Mouse (Mus musculus) adrenal gland, postnatal 4 days (tissue): ENCODE measurements around the gene Gdpd3. TPM values are rescaled to one million over a fixed set of nuclear protein-coding genes. Genes with fewer than 3 reads are reported as not detected.
"Not testable (repeated sequence)": the region's sequence is repeated elsewhere in the genome, so short reads cannot be mapped to it uniquely, and the experiment has no call there.

Experiments
- DNase-seq, 2 experiments: peaks; one replicate each; pipeline ENCODE4 v3.0.0; 2021 to 2022; ENCODE audit warnings: low spot score in 2 of 2, mixed read lengths in 2 of 2
- long read RNA-seq, 2 experiments: library from polyadenylated mRNA; stranded (forward); transcript quantifications; one replicate each; pipeline ENCODE4 v2.0.0; 2021
- total RNA-seq, 2 experiments: library from RNA; stranded (reverse); gene quantifications; 2 replicates each; pipeline ENCODE4 v1.2.3; 2021

Gdpd3 gene
- total RNA-seq, result 1 to 10 TPM; 9.3 to 9.5 TPM
- long read RNA-seq, experiment 1, partial matches to known transcripts, result 0 of 1 reads
- long read RNA-seq, experiment 1, other reads (novel, unspliced or antisense), result 1 of 1 reads
- long read RNA-seq, experiment 2, partial matches to known transcripts, result 0 of 1 reads
- long read RNA-seq, experiment 2, other reads (novel, unspliced or antisense), result 1 of 1 reads

DNA sequence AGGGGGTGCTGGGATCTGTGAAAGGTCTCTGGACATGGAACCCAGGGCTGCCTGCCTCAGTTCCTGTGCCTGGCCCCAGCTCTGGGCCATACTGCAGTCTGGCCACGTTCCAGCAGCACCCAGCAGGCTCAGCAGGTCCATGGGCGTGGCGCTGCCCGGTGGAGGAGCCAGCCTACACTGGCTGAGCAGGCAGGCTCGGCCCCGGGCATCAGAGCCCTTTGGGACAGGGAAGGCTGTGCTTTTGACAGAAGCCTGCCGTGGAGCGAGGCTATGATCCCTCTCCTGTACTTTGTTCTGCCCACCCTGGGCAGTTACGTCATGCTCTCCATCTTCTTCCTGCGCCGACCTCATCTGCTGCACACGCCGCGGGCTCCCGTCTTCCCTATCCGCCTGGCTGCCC, at the start of gene Gdpd3:
Gene Gdpd3, plus strand, starts transcription at position 134 of the 400 bp plus-strand sequence.
- DNase-seq, result no peak

DNA sequence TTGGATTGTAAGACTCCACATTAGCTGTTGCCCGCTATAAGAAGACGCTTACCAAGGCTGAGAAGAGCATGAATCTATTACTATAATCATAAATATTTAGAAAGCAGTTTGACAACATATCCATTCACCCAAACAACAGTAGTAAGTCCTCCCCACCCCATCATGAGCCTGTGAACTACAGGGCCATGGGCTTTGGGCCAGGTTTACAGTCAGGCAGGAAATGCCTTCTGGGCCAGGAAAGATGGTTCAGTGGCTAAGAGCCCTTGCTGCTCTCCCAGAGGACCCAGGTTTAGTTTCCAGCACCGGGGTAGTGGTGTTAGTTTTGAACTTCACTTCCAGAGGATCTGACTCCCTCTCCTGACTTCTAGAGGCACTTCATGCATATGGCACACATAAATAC, 48.6 kb upstream of the Gdpd3 start:
- no peak for DNase-seq

DNA sequence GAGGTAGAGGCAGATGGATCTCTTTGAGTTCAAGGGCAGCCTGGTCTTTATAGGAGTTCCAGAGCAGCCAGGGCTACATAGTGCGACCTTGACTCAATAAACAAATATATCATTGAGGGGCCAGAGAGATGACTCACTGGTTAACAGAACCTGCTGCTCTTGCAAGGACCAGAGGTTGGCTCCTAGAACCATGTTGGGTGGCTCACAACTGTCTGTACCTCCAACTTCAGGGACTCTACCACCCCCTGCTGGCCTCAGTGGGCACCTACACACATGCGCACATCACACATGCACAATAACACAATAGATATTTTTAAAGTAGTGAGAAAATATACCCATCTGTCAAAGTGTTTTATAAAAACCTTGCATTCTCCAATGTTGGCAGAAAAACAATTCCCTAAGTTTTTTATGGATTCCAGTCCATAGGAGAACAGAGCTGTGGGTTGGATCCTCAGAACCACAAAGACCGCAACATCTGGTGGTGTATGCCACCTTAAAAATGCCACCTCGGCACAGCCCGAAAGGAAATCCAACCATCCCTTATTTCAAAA, 47.3 kb upstream of the Gdpd3 start:
- DNase-seq, result no peak

DNA sequence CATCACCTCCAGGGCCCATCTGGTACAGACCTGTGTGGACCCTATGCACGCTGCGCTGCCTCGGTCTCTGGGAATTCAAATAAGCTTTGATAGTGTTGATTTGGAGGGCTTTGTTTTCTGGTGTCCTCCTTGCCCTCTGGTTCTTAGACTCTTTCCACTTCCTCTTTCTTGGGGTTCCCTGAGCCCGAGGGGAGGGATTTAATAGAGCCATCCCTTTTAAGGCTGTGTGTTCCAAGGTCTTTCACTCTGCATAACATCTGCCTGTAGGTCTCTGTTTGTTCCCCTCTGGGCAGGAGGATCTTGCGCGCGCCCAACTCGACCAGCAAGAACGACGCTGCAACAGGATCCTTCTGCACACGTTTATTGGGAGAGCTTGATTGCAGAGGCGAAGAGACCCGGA, 44.5 kb upstream of the Gdpd3 start:
- DNase-seq, result no peak

DNA sequence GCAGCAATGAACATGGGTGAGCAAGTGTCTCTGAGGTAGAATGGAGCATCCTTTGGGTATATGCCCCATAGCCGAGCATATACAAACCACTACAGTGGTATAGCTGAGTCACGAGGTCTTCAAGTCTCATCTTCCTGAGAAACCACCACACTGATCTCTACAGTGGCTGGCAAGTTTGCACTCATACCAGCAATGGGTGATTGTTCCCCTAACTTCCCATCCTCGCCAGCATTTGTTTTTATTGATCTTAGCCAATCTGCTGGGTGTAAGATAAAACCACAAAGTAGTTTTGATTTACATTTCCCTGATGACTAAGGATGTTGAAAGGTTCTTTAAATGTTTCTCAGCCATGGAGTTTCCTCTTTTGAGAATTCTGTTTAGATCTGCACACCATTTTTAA, 41.1 kb upstream of the Gdpd3 start:
- DNase-seq, result no peak

DNA sequence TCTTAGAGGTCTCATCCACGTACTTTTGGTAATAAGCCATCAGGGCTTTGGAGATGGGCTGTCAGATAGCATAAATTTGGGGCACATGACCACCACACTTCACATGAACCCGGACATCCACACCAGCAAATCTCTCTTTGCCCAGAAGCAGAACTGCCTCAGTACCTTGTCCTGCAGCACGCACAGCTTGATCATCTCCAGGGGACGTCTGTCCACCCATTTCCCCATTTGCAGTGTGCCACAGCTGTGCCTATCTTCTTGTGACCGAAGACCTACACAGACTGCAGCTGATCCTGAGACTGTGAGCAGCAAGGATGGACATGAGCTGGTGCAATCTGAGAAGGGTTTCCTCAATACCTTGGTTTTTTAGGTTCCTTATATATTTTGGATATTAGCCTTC, 40.5 kb upstream of the Gdpd3 start:
- no peak for DNase-seq

DNA sequence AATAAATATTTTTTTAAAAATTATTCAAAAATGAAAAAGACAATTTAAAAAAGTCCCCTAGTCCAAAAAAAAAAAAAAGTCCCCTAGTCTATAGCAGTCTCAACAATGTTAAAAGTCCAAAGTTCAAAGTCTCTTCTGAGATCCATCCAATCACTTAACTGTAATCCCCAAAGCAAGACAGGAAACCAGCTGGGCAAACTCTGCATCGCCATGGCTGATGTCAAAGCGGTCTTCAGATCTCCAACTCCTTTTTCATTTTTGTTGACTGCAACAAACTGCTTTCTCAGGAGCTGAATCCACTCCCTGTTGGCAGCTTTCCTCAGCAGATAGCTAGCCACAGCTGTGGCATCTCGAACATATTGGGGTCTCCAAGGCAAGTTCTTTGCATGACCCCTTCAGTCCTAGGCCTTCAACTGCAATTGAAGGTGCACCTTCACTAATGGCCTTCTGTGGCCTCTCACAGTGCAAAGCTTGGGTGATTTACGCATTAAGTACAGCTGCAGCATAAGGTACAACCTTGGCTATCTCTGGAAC, 35.8 kb upstream of the Gdpd3 start:
- DNase-seq, result not testable (repeated sequence)

DNA sequence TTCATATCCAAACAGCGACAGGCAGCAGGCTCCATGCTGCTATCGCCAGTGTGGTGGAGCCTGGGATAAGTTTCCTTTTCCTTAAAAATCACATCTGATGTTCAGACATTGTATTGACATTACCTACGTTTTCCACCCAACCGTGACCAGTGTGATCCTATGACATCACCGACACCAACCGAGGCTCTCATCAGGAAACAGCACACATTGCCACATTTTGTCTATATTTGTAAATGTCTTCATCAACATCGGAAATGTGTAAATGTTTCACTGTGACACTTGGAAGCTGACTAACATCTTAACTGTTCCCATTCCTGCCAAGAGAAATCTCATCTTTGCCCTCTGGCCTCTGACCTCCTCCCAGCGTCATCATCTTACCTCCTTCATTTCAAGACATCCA, 30.0 kb upstream of the Gdpd3 start:
- no peak for DNase-seq

DNA sequence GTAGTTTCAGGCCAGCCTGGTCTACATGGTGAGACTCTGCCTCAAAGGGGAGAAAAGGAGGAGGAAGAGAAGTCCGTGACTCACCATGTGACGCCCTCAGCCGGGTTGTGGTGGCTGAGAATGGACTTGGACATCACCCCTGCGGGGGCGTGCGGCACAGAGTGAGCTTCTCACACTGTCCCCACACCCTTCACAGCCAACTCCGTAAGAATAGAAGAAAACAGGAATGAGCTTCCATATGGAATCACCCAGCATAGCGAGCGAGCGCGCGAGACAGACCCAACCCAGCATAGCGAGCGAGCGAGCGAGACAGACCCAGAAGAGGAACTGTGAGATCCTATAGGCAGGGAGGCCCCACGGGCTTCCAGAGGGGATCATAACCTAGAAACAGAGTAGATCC, 26.6 kb upstream of the Gdpd3 start:
- DNase-seq, result no peak

DNA sequence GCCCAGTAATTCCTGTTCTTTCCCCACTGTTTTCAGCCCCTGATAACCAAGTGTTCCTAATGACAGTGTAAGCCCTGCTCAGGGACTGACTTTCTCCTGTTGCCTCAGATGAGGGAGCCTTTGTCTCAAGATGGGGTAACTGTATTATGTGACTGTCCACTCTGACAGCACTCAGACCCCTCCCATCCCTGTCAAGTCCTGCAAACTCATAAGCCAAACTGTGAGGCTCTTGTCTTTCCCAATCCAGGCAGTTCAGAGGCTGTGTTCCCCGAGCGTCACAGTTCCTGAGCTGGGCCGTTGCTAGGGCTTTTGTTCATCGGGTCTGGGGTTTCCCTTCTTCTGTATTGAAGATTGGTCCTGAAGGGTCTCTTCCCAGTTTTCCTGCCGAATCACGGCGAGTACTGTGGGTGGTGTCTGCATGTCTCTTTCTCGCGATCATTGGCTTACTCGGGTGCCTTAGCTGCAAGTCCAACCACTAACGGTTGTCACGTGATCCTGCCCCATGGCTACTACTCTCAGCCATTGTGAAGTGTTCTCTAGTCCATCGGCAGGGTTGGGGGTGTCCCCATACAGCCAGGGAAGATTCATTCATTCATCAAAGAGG, 25.9 kb upstream of the Gdpd3 start:
- DNase-seq, result no peak

DNA sequence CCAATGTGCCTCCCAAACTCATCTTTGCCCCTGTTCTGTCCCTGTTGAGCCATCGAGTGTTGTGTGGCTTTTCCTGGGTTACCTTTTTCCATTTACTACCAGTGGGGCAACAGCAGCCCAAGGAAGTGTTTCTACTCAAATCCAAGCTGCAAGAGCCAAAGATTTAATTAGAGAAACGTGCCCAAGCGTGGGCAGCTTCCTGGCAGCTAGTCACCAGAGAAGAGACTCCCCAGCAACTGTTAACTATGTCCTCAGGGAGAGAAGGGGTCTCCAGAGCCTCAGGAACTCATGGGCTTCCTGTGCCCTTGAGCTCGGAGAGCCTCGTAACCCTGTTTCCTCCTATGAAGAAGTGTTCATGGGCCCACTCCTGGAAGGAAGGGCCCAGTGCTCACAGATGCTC, 25.2 kb upstream of the Gdpd3 start:
- DNase-seq, result no peak

DNA sequence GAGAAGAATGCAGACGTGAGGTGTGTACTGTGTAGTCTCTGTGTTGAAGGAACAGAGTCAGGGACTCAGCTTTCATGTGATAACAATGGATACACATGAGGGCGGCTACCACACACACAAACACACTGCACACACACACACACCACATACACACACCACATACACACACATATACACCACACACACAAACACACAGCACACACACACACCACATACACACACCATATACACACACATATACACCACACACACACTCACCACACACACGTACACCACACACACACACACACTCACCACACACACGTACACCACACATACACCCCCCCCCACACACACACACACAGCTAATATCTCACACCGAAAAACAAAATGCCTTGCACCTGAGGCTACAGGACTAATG, 24.7 kb upstream of the Gdpd3 start:
- DNase-seq, result no peak

DNA sequence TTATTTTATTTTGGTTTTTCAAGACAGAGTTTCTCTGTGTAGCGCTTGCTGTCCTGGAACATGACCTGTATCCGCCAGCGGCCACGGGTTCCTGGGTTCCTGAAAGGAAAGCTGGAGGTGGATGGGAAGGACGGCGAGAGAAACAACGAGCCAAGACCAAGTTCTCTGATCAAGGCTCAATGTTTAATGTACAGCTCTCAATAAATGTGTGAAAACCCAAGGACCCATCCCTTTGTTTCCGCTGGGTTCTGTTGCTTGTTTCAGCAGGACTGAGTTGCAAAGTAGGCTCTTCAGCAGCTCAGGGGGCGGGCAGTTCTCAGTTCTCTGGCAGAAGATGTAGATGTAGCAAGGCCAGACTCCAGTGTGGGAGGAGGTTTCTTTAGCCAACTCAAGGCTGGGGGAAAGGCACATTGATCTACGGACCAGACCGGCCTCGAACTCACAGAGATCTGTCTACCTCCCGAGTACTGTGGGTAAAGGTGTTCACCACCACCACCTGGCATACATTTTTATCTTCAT, 24.1 kb upstream of the Gdpd3 start:
- no peak for DNase-seq

DNA sequence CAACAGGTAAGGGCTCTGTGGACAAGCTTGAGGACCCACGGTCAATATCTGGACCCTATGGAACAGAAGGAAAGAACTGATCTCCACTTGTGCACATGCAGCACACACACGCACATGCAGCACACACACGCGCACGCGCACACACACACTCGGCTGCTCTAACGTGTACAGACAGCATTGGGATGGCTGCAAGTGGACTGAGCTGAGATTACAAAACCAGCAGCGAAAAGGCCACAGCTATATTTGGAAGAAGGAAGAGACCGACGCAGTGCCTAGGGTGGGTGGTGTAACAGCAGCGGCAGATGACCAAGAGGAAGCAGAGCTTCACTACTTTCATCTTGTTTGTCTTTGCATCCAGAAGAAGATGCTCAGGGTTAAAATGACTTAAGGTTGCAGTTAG, 20.1 kb upstream of the Gdpd3 start:
- DNase-seq, result no peak

DNA sequence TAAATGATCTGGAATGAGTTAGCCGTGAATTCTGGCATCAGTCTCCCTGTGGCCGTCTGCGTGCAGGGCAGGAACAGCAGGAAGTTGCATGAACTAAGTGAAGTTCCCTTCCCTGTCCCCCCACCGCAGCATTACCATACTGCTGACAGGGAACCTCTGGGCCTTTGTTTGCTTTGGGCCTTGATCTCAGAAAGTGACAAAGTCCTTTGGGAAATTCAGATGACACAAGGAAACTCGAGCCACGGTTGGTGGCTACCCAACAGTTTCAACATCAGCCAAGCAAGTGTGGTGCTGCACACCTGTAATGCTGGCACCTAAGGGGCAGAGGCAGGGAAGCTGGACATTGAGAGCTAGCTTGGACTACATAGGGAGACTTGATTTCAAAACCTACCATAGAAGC, 19.3 kb upstream of the Gdpd3 start:
- no peak for DNase-seq

DNA sequence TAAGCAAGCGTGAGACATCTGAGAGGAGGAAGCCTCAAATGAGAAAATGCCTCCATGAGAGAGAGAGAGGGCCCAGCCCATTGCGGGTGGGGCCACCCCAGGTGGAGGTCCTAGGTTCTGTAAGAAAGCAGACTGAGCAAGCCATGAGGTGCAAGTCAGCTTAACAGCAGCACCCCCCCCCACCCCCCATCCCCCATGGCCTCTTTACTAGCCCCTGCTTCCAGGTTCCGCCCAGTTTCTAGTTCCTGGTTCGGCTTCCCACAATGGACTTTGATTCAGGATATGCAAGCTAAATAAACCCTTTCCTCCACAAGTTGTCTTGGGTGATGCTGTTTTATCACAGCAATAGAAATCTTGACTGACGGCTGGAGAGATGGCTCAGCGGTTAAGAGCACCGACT, 17.3 kb upstream of the Gdpd3 start:
- DNase-seq, result no peak

DNA sequence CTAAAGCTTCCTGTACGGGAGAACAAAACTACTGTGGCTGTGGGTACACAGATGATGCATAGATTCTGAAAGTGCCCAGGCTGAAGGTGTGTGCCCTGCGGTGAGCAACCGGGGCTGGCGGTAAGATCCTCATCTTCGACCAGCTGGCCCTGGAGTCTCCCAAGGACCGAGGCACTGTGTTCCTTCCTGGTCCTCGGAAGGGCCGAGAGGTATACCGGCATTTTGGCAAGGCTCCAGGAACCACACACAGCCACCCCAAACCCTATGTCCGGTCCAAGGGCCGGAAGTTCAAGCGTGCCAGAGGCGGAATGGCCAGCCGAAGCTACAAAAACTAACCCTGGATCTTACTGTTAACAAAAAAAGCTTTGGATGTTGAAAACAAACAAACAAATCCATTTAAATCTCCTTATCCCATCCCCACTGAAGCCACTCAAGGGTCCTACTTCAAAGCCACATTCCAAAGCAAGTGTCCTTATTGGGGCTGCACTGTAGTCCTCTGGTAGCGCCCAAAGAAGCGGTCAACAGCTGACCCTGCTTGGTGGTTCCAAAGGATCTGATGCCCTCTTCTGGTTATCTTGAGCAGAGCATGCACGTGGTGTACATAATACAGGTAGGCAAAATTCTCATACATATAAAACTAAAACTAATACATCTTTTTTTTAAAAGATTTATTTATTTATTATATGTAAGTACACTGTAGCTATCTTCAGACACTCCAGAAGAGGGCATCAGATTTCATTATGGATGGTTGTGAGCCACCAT, 16.4 kb upstream of the Gdpd3 start:
- no peak for DNase-seq

DNA sequence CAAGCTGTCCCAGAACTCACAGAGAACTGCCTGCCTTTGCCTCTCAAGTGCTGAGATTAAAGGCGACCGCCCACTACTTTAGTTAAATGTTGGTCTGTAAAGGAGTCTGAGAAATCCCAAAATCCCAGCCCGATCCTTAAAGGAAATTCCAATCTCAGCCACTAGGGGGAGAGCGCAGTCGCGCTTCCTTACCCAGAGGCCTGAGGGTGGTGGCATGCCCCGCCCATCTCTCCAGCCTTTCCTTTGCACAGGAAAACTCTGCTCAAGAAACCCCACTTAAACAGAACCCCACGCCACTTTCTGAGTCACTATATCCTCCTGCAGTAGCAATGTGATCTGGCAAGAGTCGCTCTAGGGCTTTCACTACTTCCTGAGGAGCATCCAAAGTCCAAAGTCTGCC, 11.3 kb upstream of the Gdpd3 start:
- peak in 1 of 2 experiments; percentile 60 for DNase-seq

DNA sequence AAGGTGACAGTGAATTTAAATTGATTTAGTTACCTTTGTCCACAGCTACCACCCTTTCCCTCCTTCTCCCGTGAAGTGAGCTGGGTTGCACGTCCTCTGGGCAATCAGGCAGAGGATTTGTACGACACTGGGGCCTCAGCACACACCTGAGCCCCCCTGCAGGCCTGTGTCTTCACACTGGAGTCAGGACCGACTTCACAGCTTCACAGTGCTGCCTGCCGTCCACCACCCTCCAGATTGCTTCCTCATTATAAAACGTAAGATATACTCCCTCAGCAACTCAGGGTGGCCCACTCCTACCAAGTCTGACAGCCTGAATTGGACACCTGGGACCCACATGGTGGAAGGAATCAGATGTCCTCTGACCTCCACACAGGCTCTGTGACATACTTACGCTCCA, 7.6 kb upstream of the Gdpd3 start:
- no peak for DNase-seq

DNA sequence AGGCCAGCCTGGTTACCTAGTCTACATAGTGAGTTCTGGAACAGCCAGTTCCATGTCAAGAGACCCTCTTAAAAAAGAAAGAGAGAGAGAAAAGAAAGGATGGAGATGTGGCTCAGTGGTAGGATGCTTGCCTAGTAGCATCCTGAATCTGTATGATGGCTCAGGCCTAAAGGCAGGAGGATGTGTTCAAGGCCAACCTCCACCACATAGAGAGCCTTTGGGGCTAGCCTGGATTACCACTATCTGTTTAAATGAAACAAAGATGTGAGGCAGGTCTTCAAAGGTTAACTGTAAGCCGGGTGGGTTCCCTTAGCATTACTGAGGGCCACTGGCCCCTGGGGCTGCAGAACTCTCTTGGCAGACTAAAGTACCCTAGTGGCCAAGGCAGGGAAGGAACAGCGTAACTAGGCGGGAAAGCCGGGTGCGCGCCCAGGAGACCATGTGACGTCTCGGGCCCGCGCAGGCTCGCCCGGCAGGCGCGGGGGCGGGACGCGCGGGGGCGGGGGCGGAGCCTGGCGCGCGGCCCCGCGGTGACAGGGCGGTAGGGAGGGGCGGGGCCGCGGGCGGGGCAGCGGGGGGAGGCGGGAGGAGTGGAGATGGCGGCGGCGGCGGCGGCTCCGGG, 7.0 kb upstream of the Gdpd3 start, which contains the start of gene Mapk3:
Gene Mapk3, plus strand, starts transcription at position 552 of the 622 bp plus-strand sequence.
- DNase-seq, result peak; percentile 76 to 77

DNA sequence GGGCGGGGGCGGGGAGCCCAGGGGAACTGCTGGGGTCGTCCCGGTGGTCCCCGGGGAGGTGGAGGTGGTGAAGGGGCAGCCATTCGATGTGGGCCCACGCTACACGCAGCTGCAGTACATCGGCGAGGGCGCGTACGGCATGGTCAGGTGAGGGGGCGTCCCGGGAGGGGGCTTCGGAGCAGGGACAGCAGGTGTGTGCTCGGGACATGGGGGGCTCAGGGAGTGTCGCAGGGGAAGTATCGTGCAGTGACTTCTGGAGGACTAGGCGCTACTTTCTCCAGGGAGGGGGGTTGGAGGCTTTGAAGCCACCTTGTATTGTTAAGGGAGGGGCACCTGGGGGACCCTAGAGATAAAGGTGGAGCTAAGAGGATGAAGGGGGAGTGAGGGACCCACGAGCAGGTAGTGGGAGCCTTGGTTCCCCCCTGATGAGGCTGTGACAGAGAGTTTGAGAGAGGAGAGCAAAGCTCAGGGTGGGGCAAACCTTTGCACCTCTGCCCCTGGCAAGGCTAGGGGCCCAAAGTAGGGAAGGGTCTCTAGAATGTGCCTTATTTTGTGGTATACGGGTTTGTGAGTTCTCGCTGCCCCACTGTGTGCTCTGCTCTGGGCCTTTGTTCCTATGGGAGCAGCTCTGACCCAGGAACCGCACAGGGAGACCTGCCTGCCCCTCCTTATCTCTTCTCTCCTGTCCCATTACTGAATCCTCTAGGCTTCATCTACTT, 6.3 kb upstream of the Gdpd3 start:
- DNase-seq, result no peak
